Comparison of ENCODE assay signal across 8 mouse cellular contexts in genomic region chr10:81560719-81561459, GRCm38 (mm10). TPM values are rescaled to one million over a fixed set of nuclear protein-coding genes. Genes with fewer than 3 reads are reported as not detected.
A peak's percentile ranks its signal among the peaks of the same experiment; 100 is the strongest.
DNase-seq lines count a peak whose midpoint lies in the region; ATAC-seq and TF ChIP-seq lines count a peak whose summit lies in the region.

No protein-coding gene starts in this region.

- peak overlapping the region; percentile 82 for H3K4me3 ChIP-seq in layer of hippocampus, adult 2 months
- peak overlapping the region; percentile 91 for H3K4me3 ChIP-seq in erythroblast, embryonic 14.5 days (replicated peaks)
- peak overlapping the region; percentile 91 for H3K4me3 ChIP-seq in intestine, embryonic 15.5 days (replicated peaks)
- H3K4me3 ChIP-seq in neural tube, embryonic 14.5 days (ENCODE audit: low read depth, low read length), result peak overlapping the region; percentile 77

- TF ChIP-seq CTCF in layer of hippocampus, adult 2 months (conservative IDR thresholded peaks at IDR 0.05), result no peak

- WGBS in intestine, embryonic 15.5 days, result 7% methylated on average over 16 of the region's 16 CpGs
- WGBS in neural tube, embryonic 14.5 days, result 20% methylated on average over 16 of the region's 16 CpGs

- peak overlapping the region; percentile 98 for H3K9ac ChIP-seq in intestine, embryonic 15.5 days
- H3K9ac ChIP-seq in neural tube, embryonic 14.5 days (replicated peaks; ENCODE audit: low read depth, low read length), result peak overlapping the region; percentile 99

- H3K9me3 ChIP-seq in erythroblast, embryonic 14.5 days (ENCODE audit: control insufficient read depth, low read length), result no peaks in the 10 kb centered on the region
- no peaks in the 10 kb centered on the region for H3K9me3 ChIP-seq in intestine, embryonic 15.5 days
- no peaks in the 10 kb centered on the region for H3K9me3 ChIP-seq in neural tube, embryonic 14.5 days (ENCODE audit: control insufficient read depth, low read length)

- H3K36me3 ChIP-seq in erythroblast, embryonic 14.5 days (ENCODE audit: control insufficient read depth), result peaks cover 44% of the 10 kb centered on the region
- H3K36me3 ChIP-seq in intestine, embryonic 15.5 days, result peaks cover 16% of the 10 kb centered on the region
- H3K36me3 ChIP-seq in neural tube, embryonic 14.5 days (ENCODE audit: control insufficient read depth, insufficient read depth, low read length), result 0 out of 2 replicates have a peak, but pooled peaks cover 8% of the 10 kb centered on the region

- H3K27me3 ChIP-seq in erythroblast, embryonic 14.5 days (ENCODE audit: control insufficient read depth), result no peaks in the 10 kb centered on the region
- no peaks in the 10 kb centered on the region for H3K27me3 ChIP-seq in intestine, embryonic 15.5 days (replicated peaks)
- no peaks in the 10 kb centered on the region for H3K27me3 ChIP-seq in neural tube, embryonic 14.5 days (ENCODE audit: control insufficient read depth, insufficient read depth, low read length)

- ATAC-seq in intestine, embryonic 15.5 days, result peak; percentile 53
- ATAC-seq in neural tube, embryonic 14.5 days (ENCODE audit: low read depth), result no peak

- H3K4me1 ChIP-seq in erythroblast, embryonic 14.5 days (ENCODE audit: control insufficient read depth), result peaks cover 61% of the 10 kb centered on the region
- peaks cover 48% of the 10 kb centered on the region for H3K4me1 ChIP-seq in intestine, embryonic 15.5 days (replicated peaks)
- peaks cover 20% of the 10 kb centered on the region for H3K4me1 ChIP-seq in neural tube, embryonic 14.5 days (ENCODE audit: control insufficient read depth, insufficient read depth, low read length)

- peak overlapping the region; percentile 99 for H3K27ac ChIP-seq in layer of hippocampus, adult 2 months
- H3K27ac ChIP-seq in intestine, embryonic 15.5 days, result peak overlapping the region; percentile 95
- no peak overlapping the region for H3K27ac ChIP-seq in neural tube, embryonic 14.5 days (ENCODE audit: low read depth, low read length)

- H3K4me2 ChIP-seq in intestine, embryonic 15.5 days (replicated peaks), result peak overlapping the region; percentile 87
- H3K4me2 ChIP-seq in neural tube, embryonic 14.5 days (ENCODE audit: low read depth, low read length), result peak overlapping the region; percentile 97

- no peak for DNase-seq in layer of hippocampus, adult 2 months (ENCODE audit: low spot score in 2 of 2)
- no peak for DNase-seq in layer of hippocampus, postnatal 36 days
- peak; percentile 68 to 75 for DNase-seq in lung, adult 18-20 months
- no peak for DNase-seq in layer of hippocampus, adult 9-11 months
- no peak for DNase-seq in left cerebral cortex, adult 18-20 months (ENCODE audit: low spot score in 2 of 2)

RNA-seq across cellular contexts. Expression of gene Aes, which starts 1.6 kb away (rescaled TPM):
- 100 to 1,000 TPM; 702 to 736 TPM for total RNA-seq in layer of hippocampus, adult 2 months (2021)
- 100 to 1,000 TPM; 667 to 720 TPM for total RNA-seq in layer of hippocampus, postnatal 36 days (2021)
- polyA plus RNA-seq in erythroblast, embryonic 14.5 days (2012), result 152 and 158 TPM in 2 replicates
- polyA plus RNA-seq in intestine, embryonic 15.5 days (2015; fragmentation: Nextera tagmentation; extraction: Ambion mirVana), result 743 and 808 TPM in 2 replicates
- 347 and 599 TPM in 2 replicates for polyA plus RNA-seq in neural tube, embryonic 14.5 days (2014; fragmentation: Nextera tagmentation; extraction: Ambion mirVana)
- 100 to 1,000 TPM; 700 to 737 TPM for total RNA-seq in left cerebral cortex, adult 18-20 months (2021)

RNA-seq across cellular contexts. Expression of gene Tle2, which starts 13.5 kb away (rescaled TPM):
- total RNA-seq in layer of hippocampus, adult 2 months (2021), result 10 to 100 TPM; 34.0 to 46.8 TPM
- total RNA-seq in layer of hippocampus, postnatal 36 days (2021), result 10 to 100 TPM; 33.2 to 33.9 TPM
- polyA plus RNA-seq in erythroblast, embryonic 14.5 days (2012), result 0.09 and 0.10 TPM in 2 replicates
- polyA plus RNA-seq in intestine, embryonic 15.5 days (2015; fragmentation: Nextera tagmentation; extraction: Ambion mirVana), result 14.5 and 17.8 TPM in 2 replicates
- 32.4 and 37.3 TPM in 2 replicates for polyA plus RNA-seq in neural tube, embryonic 14.5 days (2014; fragmentation: Nextera tagmentation; extraction: Ambion mirVana)
- total RNA-seq in left cerebral cortex, adult 18-20 months (2021), result 10 to 100 TPM; 41.3 to 42.4 TPM

RNA-seq across cellular contexts. Expression of gene Gna11, which starts 15.9 kb away (rescaled TPM):
- 100 to 1,000 TPM; 118 to 123 TPM for total RNA-seq in layer of hippocampus, adult 2 months (2021)
- 100 to 1,000 TPM; 113 to 117 TPM for total RNA-seq in layer of hippocampus, postnatal 36 days (2021)
- 1.2 and 1.5 TPM in 2 replicates for polyA plus RNA-seq in erythroblast, embryonic 14.5 days (2012)
- polyA plus RNA-seq in intestine, embryonic 15.5 days (2015; fragmentation: Nextera tagmentation; extraction: Ambion mirVana), result 245 and 269 TPM in 2 replicates
- 81.1 and 89.8 TPM in 2 replicates for polyA plus RNA-seq in neural tube, embryonic 14.5 days (2014; fragmentation: Nextera tagmentation; extraction: Ambion mirVana)
- 100 to 1,000 TPM; 105 to 114 TPM for total RNA-seq in left cerebral cortex, adult 18-20 months (2021)

RNA-seq across cellular contexts. Expression of gene Gna15, which starts 36.9 kb away (rescaled TPM):
- 1 to 10 TPM; 1.9 to 2.5 TPM for total RNA-seq in layer of hippocampus, adult 2 months (2021)
- total RNA-seq in layer of hippocampus, postnatal 36 days (2021), result 1 to 10 TPM; 3.0 to 3.4 TPM
- 0.14 and 0.24 TPM in 2 replicates for polyA plus RNA-seq in erythroblast, embryonic 14.5 days (2012)
- polyA plus RNA-seq in intestine, embryonic 15.5 days (2015; fragmentation: Nextera tagmentation; extraction: Ambion mirVana), result 0.92 and 0.97 TPM in 2 replicates
- polyA plus RNA-seq in neural tube, embryonic 14.5 days (2014; fragmentation: Nextera tagmentation; extraction: Ambion mirVana), result 0.40 and 1.9 TPM in 2 replicates
- total RNA-seq in left cerebral cortex, adult 18-20 months (2021), result 1 to 10 TPM; 2.6 to 3.5 TPM

RNA-seq across cellular contexts. Expression of gene Tle6, which starts 40.0 kb away (rescaled TPM):
- total RNA-seq in layer of hippocampus, adult 2 months (2021), result 1 to 10 TPM; 4.1 to 5.0 TPM
- total RNA-seq in layer of hippocampus, postnatal 36 days (2021), result 1 to 10 TPM; 1.3 to 3.0 TPM
- 0.27 and 0.28 TPM in 2 replicates for polyA plus RNA-seq in erythroblast, embryonic 14.5 days (2012)
- polyA plus RNA-seq in intestine, embryonic 15.5 days (2015; fragmentation: Nextera tagmentation; extraction: Ambion mirVana), result 19.9 and 26.0 TPM in 2 replicates
- polyA plus RNA-seq in neural tube, embryonic 14.5 days (2014; fragmentation: Nextera tagmentation; extraction: Ambion mirVana), result 5.0 and 6.6 TPM in 2 replicates
- total RNA-seq in left cerebral cortex, adult 18-20 months (2021), result 10 to 100 TPM; 11.4 to 11.8 TPM

Comparison
In these comparisons a context has a peak if more than half of its experiments do, and no peak if none do; other contexts are left out.
1. DNase-seq: peak in lung, adult 18-20 months (2 of 2); none in layer of hippocampus, adult 2 months (0 of 2), layer of hippocampus, postnatal 36 days (0 of 2), layer of hippocampus, adult 9-11 months (single experiment) and left cerebral cortex, adult 18-20 months (0 of 2).
2. Peak in every context shown above with its lines, with median percentiles within 50 percentile points of each other: H3K4me3 ChIP-seq.